Mouse (Mus musculus): ENCODE measurements around the gene Smc4. TPM values are rescaled to one million over a fixed set of nuclear protein-coding genes. Genes with fewer than 3 reads are reported as not detected.

The Smc4 gene
- polyA plus RNA-seq, 1 experiment, result 6.4 TPM

- Histone ChIP-seq H3K27me3 (ENCODE audit: control insufficient read depth, insufficient read depth, low read length) (no peaks in the 10 kb centered on the region), H3K36me3 (ENCODE audit: control insufficient read depth, insufficient read depth, low read length) (no peaks in the 10 kb centered on the region), H3K4me1 (ENCODE audit: control insufficient read depth, insufficient read depth, insufficient read length, low read length) (no peaks in the 10 kb centered on the region; the same call in 1 of the 2 replicates), H3K27ac (ENCODE audit: insufficient read depth, low read depth, low read length) (no peak overlapping the region), H3K4me3 (ENCODE audit: low read depth, low read length) (no peak overlapping the region)
- 57% methylated on average over 9 of the region's 9 CpGs for WGBS
- TF ChIP-seq POLR2A (IDR thresholded peaks at IDR 0.05; ENCODE audit: low read depth, low read length), result no peak
- TF ChIP-seq CTCF (IDR thresholded peaks at IDR 0.05; ENCODE audit: extremely low read depth, insufficient read length, insufficient replicate concordance, low read depth, low read length), result no peak
These were observed 23.6 kb upstream of the Smc4 start for GRCm38 (mm10) chr3:68980898-68981297.

- no peaks in the 10 kb centered on the region for H3K36me3 ChIP-seq (ENCODE audit: control insufficient read depth, insufficient read depth, low read length)
- no peak overlapping the region for H3K4me3 ChIP-seq (ENCODE audit: low read depth, low read length)
- H3K27me3 ChIP-seq (ENCODE audit: control insufficient read depth, insufficient read depth, low read length), result no peaks in the 10 kb centered on the region
- no peak overlapping the region for H3K27ac ChIP-seq (ENCODE audit: insufficient read depth, low read depth, low read length)
- TF ChIP-seq POLR2A (IDR thresholded peaks at IDR 0.05; ENCODE audit: low read depth, low read length) (no peak), CTCF (IDR thresholded peaks at IDR 0.05; ENCODE audit: extremely low read depth, insufficient read length, insufficient replicate concordance, low read depth, low read length) (no peak)
- no peaks in the 10 kb centered on the region for H3K4me1 ChIP-seq (ENCODE audit: control insufficient read depth, insufficient read depth, insufficient read length, low read length)
- 80% methylated on average over 2 of the region's 2 CpGs for WGBS
These were observed 18.0 kb upstream of the Smc4 start for GRCm38 (mm10) chr3:68986550-68986949.

- H3K27me3 ChIP-seq (ENCODE audit: control insufficient read depth, insufficient read depth, low read length), result no peaks in the 10 kb centered on the region
- no peak overlapping the region for H3K4me3 ChIP-seq (ENCODE audit: low read depth, low read length)
- TF ChIP-seq POLR2A (IDR thresholded peaks at IDR 0.05; ENCODE audit: low read depth, low read length) (no peak), CTCF (IDR thresholded peaks at IDR 0.05; ENCODE audit: extremely low read depth, insufficient read length, insufficient replicate concordance, low read depth, low read length) (no peak)
- no peaks in the 10 kb centered on the region for H3K36me3 ChIP-seq (ENCODE audit: control insufficient read depth, insufficient read depth, low read length)
- 90% methylated on average over 4 of the region's 4 CpGs for WGBS
- H3K4me1 ChIP-seq (ENCODE audit: control insufficient read depth, insufficient read depth, insufficient read length, low read length), result no peaks in the 10 kb centered on the region
- H3K27ac ChIP-seq (ENCODE audit: insufficient read depth, low read depth, low read length), result no peak overlapping the region
These were observed 1.8 kb upstream of the Smc4 start for GRCm38 (mm10) chr3:69002781-69003180.

- peak overlapping the region; percentile 44; the same call in 1 of the 2 replicates for H3K27ac ChIP-seq (ENCODE audit: insufficient read depth, low read depth, low read length)
- H3K36me3 ChIP-seq (ENCODE audit: control insufficient read depth, insufficient read depth, low read length), result no peaks in the 10 kb centered on the region
- H3K27me3 ChIP-seq (ENCODE audit: control insufficient read depth, insufficient read depth, low read length), result no peaks in the 10 kb centered on the region
- WGBS, result under 1% methylated on average over 7 of the region's 7 CpGs
- TF ChIP-seq CTCF (IDR thresholded peaks at IDR 0.05; ENCODE audit: extremely low read depth, insufficient read length, insufficient replicate concordance, low read depth, low read length) (no peak), POLR2A (IDR thresholded peaks at IDR 0.05; ENCODE audit: low read depth, low read length) (no peak)
- peak overlapping the region; percentile 80 for H3K4me3 ChIP-seq (ENCODE audit: low read depth, low read length)
- no peaks in the 10 kb centered on the region for H3K4me1 ChIP-seq (ENCODE audit: control insufficient read depth, insufficient read depth, insufficient read length, low read length)
These were observed 492 bp upstream of the Smc4 start for GRCm38 (mm10) chr3:69004055-69004436.

- peak overlapping the region; percentile 69 for H3K27ac ChIP-seq (ENCODE audit: insufficient read depth, low read depth, low read length)
- H3K4me3 ChIP-seq (ENCODE audit: low read depth, low read length), result peak overlapping the region; percentile 80
- TF ChIP-seq POLR2A (IDR thresholded peaks at IDR 0.05; ENCODE audit: low read depth, low read length) (0 out of 2 replicates have a peak, but pooled peaks have one; percentile 30), CTCF (IDR thresholded peaks at IDR 0.05; ENCODE audit: extremely low read depth, insufficient read length, insufficient replicate concordance, low read depth, low read length) (no peak)
- no peaks in the 10 kb centered on the region for H3K27me3 ChIP-seq (ENCODE audit: control insufficient read depth, insufficient read depth, low read length)
- under 1% methylated on average over 72 of the region's 72 CpGs for WGBS
- no peaks in the 10 kb centered on the region for H3K4me1 ChIP-seq (ENCODE audit: control insufficient read depth, insufficient read depth, insufficient read length, low read length)
- H3K36me3 ChIP-seq (ENCODE audit: control insufficient read depth, insufficient read depth, low read length), result no peaks in the 10 kb centered on the region
These were observed 1.1 kb downstream of the Smc4 start for GRCm38 (mm10) chr3:69005338-69006245.

- no peaks in the 10 kb centered on the region for H3K27me3 ChIP-seq (ENCODE audit: control insufficient read depth, insufficient read depth, low read length)
- H3K4me1 ChIP-seq (ENCODE audit: control insufficient read depth, insufficient read depth, insufficient read length, low read length), result no peaks in the 10 kb centered on the region
- H3K36me3 ChIP-seq (ENCODE audit: control insufficient read depth, insufficient read depth, low read length), result no peaks in the 10 kb centered on the region
- peak overlapping the region; percentile 69 for H3K27ac ChIP-seq (ENCODE audit: insufficient read depth, low read depth, low read length)
- peak overlapping the region; percentile 80 for H3K4me3 ChIP-seq (ENCODE audit: low read depth, low read length)
- TF ChIP-seq CTCF (IDR thresholded peaks at IDR 0.05; ENCODE audit: extremely low read depth, insufficient read length, insufficient replicate concordance, low read depth, low read length) (no peak), POLR2A (IDR thresholded peaks at IDR 0.05; ENCODE audit: low read depth, low read length) (no peak)
- 2% methylated on average over 21 of the region's 21 CpGs for WGBS
These were observed 1.8 kb downstream of the Smc4 start for GRCm38 (mm10) chr3:69006246-69006760.

- no peak overlapping the region for H3K4me3 ChIP-seq (ENCODE audit: low read depth, low read length)
- no peak overlapping the region for H3K27ac ChIP-seq (ENCODE audit: insufficient read depth, low read depth, low read length)
- H3K36me3 ChIP-seq (ENCODE audit: control insufficient read depth, insufficient read depth, low read length), result 0 out of 2 replicates have a peak, but pooled peaks cover 3% of the 10 kb centered on the region
- H3K4me1 ChIP-seq (ENCODE audit: control insufficient read depth, insufficient read depth, insufficient read length, low read length), result no peaks in the 10 kb centered on the region
- no peaks in the 10 kb centered on the region for H3K27me3 ChIP-seq (ENCODE audit: control insufficient read depth, insufficient read depth, low read length)
- 76% methylated on average over 2 of the region's 2 CpGs for WGBS
- no peak for TF ChIP-seq CTCF (IDR thresholded peaks at IDR 0.05; ENCODE audit: extremely low read depth, insufficient read length, insufficient replicate concordance, low read depth, low read length)
- no peak for TF ChIP-seq POLR2A (IDR thresholded peaks at IDR 0.05; ENCODE audit: low read depth, low read length)
These were observed 4.3 kb downstream of the Smc4 start for GRCm38 (mm10) chr3:69008873-69009272.

All from small intestine, adult 2 months (tissue).